Mouse (Mus musculus): Measurements from ENCODE around the gene Samd10.

DNA sequence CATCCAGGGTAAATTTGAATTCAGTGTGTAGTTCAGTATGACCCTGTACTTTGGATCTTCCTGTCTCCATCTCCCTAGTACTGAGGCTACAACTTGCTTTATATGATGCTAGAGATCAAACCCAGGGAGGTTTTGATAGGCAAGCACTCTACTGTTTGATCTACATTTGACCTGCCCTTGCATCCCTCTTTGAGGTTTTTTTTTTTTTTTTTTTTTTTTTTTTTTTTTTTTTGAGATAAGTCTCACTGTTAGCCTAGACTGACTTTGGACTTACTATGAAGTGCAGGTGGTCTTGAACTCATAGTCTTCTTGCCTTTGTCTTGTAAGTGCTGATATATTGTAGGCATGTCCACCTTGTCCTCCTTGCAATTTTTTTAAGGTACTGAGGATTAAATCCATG is 29.5 kb upstream of the Samd10 start:
- TF ChIP-seq CTCF (conservative IDR thresholded peaks at IDR 0.05; ENCODE audit: insufficient read depth, insufficient read length, low read depth, low read length): no peak
- TF ChIP-seq POLR2A (IDR thresholded peaks at IDR 0.05; ENCODE audit: low read depth, low read length): no peak
